Mouse (Mus musculus): ENCODE measurements around the gene Tgtp1. TPM values are rescaled to one million over a fixed set of nuclear protein-coding genes. Genes with fewer than 3 reads are reported as not detected.
"Not testable (repeated sequence)": the region's sequence is repeated elsewhere in the genome, so short reads cannot be mapped to it uniquely, and the experiment has no call there.

Tgtp1 gene
- polyA plus RNA-seq, 1 experiment from 2014 or later: not detected

- H3K27ac ChIP-seq; H3K4me3 ChIP-seq (replicated peaks); H3K9ac ChIP-seq; H3K27me3 ChIP-seq; ATAC-seq (ENCODE audit: low FRiP score); H3K4me1 ChIP-seq; H3K4me2 ChIP-seq; H3K36me3 ChIP-seq (replicated peaks); H3K9me3 ChIP-seq: not testable (repeated sequence)
- WGBS: no CpG with 5 or more reads among the region's 1 CpGs
Observed at GRCm38 (mm10) chr11:48974686-48975085, 19.3 kb downstream of the Tgtp1 start.

- not testable (repeated sequence) for H3K36me3 ChIP-seq (replicated peaks); H3K4me2 ChIP-seq; H3K27ac ChIP-seq; ATAC-seq (ENCODE audit: low FRiP score); H3K4me3 ChIP-seq (replicated peaks); H3K27me3 ChIP-seq; H3K9me3 ChIP-seq; H3K4me1 ChIP-seq; H3K9ac ChIP-seq
- 94% methylated on average over 6 of the region's 6 CpGs for WGBS
Observed at GRCm38 (mm10) chr11:48946090-48946489, 47.9 kb downstream of the Tgtp1 start, which contains the start of gene Psme2b. Gene Psme2b (minus strand): TSS chr11:48946190.

GRCm38 (mm10) chr11:48939286-48939685 lies 54.7 kb downstream of the Tgtp1 start:
- H3K4me2 ChIP-seq; H3K9me3 ChIP-seq; H3K27me3 ChIP-seq; H3K36me3 ChIP-seq (replicated peaks); H3K4me3 ChIP-seq (replicated peaks); ATAC-seq (ENCODE audit: low FRiP score); H3K27ac ChIP-seq; H3K9ac ChIP-seq; H3K4me1 ChIP-seq: not testable (repeated sequence)

Other genes with a start within 250 kb of the Tgtp1 start
- 512 and 565 TPM in 2 replicates for gene Rack1, start 193.8 kb downstream of the Tgtp1 start, polyA plus RNA-seq (2016; fragmentation: Nextera tagmentation; extraction: Ambion mirVana)
- gene Trim41, start 176.8 kb downstream of the Tgtp1 start, polyA plus RNA-seq (2016; fragmentation: Nextera tagmentation; extraction: Ambion mirVana): 6.2 and 6.8 TPM in 2 replicates
- 0.76 and 1.00 TPM in 2 replicates for gene Trim7, start 168.0 kb downstream of the Tgtp1 start, polyA plus RNA-seq (2016; fragmentation: Nextera tagmentation; extraction: Ambion mirVana)
- 6.8 and 9.4 TPM in 2 replicates for gene Gm12184, start 167.5 kb downstream of the Tgtp1 start, polyA plus RNA-seq (2016; fragmentation: Nextera tagmentation; extraction: Ambion mirVana)
- 1.2 and 1.8 TPM in 2 replicates for gene Irgm1, start 122.5 kb downstream of the Tgtp1 start, polyA plus RNA-seq (2016; fragmentation: Nextera tagmentation; extraction: Ambion mirVana)
- gene Gm5431, start 92.0 kb downstream of the Tgtp1 start, polyA plus RNA-seq (2016; fragmentation: Nextera tagmentation; extraction: Ambion mirVana): 0.09 TPM in 1 of 2 replicates, not detected in the other
- gene Psme2b, start 48.0 kb downstream of the Tgtp1 start, polyA plus RNA-seq (2016; fragmentation: Nextera tagmentation; extraction: Ambion mirVana): 1.8 and 2.0 TPM in 2 replicates
- gene Olfr56, start 15.3 kb downstream of the Tgtp1 start, polyA plus RNA-seq (2016; fragmentation: Nextera tagmentation; extraction: Ambion mirVana): not detected in 2 replicates
- 0.23 TPM in 1 of 2 replicates, not detected in the other for gene 9930111J21Rik1, start 14.8 kb downstream of the Tgtp1 start, polyA plus RNA-seq (2016; fragmentation: Nextera tagmentation; extraction: Ambion mirVana)
- not detected in 2 replicates for gene Gm12185, start 1.9 kb downstream of the Tgtp1 start, polyA plus RNA-seq (2016; fragmentation: Nextera tagmentation; extraction: Ambion mirVana)
- 0.17 and 0.23 TPM in 2 replicates for gene 9930111J21Rik2, start 57.1 kb upstream of the Tgtp1 start, polyA plus RNA-seq (2016; fragmentation: Nextera tagmentation; extraction: Ambion mirVana)
- not detected in 2 replicates for gene Tgtp2, start 70.0 kb upstream of the Tgtp1 start, polyA plus RNA-seq (2016; fragmentation: Nextera tagmentation; extraction: Ambion mirVana)
- gene Ifi47, start 82.4 kb upstream of the Tgtp1 start, polyA plus RNA-seq (2016; fragmentation: Nextera tagmentation; extraction: Ambion mirVana): 0.18 and 0.50 TPM in 2 replicates
- gene Olfr1396, start 120.7 kb upstream of the Tgtp1 start, polyA plus RNA-seq (2016; fragmentation: Nextera tagmentation; extraction: Ambion mirVana): not detected in 2 replicates
- not detected in 2 replicates for gene Olfr1395, start 148.1 kb upstream of the Tgtp1 start, polyA plus RNA-seq (2016; fragmentation: Nextera tagmentation; extraction: Ambion mirVana)
- gene Olfr1394, start 160.2 kb upstream of the Tgtp1 start, polyA plus RNA-seq (2016; fragmentation: Nextera tagmentation; extraction: Ambion mirVana): not detected in 2 replicates
- 0.17 TPM in 1 of 2 replicates, not detected in the other for gene Btnl9, start 193.0 kb upstream of the Tgtp1 start, polyA plus RNA-seq (2016; fragmentation: Nextera tagmentation; extraction: Ambion mirVana)
- 60.5 and 63.3 TPM in 2 replicates for gene Zfp62, start 209.1 kb upstream of the Tgtp1 start, polyA plus RNA-seq (2016; fragmentation: Nextera tagmentation; extraction: Ambion mirVana)

Measured in forebrain, embryonic 12.5 days (tissue).